Mouse (Mus musculus) CH12.LX (cell line): ENCODE data around the gene Slc17a8. TPM values are rescaled to one million over a fixed set of nuclear protein-coding genes. Genes with fewer than 3 reads are reported as not detected.

Experiments
- DNase-seq: peaks from one replicate; pipeline ENCODE4 v3.0.0-alpha.2; 2013; ENCODE audit errors: extremely low read depth
- H3K27ac ChIP-seq: 2 replicates; pipeline ENCODE4 v1.5.1; 2012; ENCODE audit warnings: low read depth, mild to moderate bottlenecking, control low read depth, moderate library complexity; ENCODE audit not compliant: insufficient read depth
- H3K27me3 ChIP-seq: replicated peaks from 2 replicates; pipeline ENCODE3; 2012; ENCODE audit warnings: inconsistent platforms
- H3K36me3 ChIP-seq, 2 experiments: replicated peaks in 1 of 2; 2 replicates each; pipeline versions ENCODE3 to v1.6.1; 2012; ENCODE audit warnings: inconsistent platforms in 1 of 2, low read length in 1 of 2, mild to moderate bottlenecking in 1 of 2, mixed read lengths in 1 of 2, moderate library complexity in 1 of 2; ENCODE audit not compliant: control insufficient read depth in 1 of 2, insufficient read depth in 1 of 2
- H3K4me1 ChIP-seq, 2 experiments: 2 replicates each; pipeline ENCODE4 v1.6.1; 2012; ENCODE audit warnings: inconsistent platforms in 1 of 2, moderate library complexity in 1 of 2; ENCODE audit not compliant: insufficient read depth in 2 of 2, control insufficient read depth in 1 of 2
- H3K4me2 ChIP-seq: 2 replicates; pipeline ENCODE4 v1.6.1; 2012; ENCODE audit warnings: low read depth, mild to moderate bottlenecking, control low read depth; ENCODE audit not compliant: poor library complexity, insufficient read depth, severe bottlenecking
- H3K4me3 ChIP-seq, 3 experiments: fragments of 150-350 bp in 1 of 3; sonication (generic) in 1 of 3; replicated peaks in 1 of 3; 2 replicates each; pipeline versions ENCODE3 to v1.5.1; 2011 to 2012; ENCODE audit warnings: low read depth in 2 of 3, low read length in 2 of 3, mild to moderate bottlenecking in 2 of 3, moderate library complexity in 2 of 3, control low read depth in 1 of 3, improper control_type of control experiment in 1 of 3, inconsistent platforms in 1 of 3, mixed read lengths in 1 of 3; ENCODE audit not compliant: poor library complexity in 1 of 3
- H3K79me2 ChIP-seq: replicated peaks from 2 replicates; pipeline ENCODE4 v1.6.1; 2012; ENCODE audit warnings: mild to moderate bottlenecking, moderate library complexity; ENCODE audit not compliant: control insufficient read depth, poor library complexity, insufficient read depth, severe bottlenecking; ENCODE audit errors: extremely low read depth
- H3K9ac ChIP-seq: 2 replicates; pipeline ENCODE4 v1.6.1; 2012; ENCODE audit warnings: low read depth, mild to moderate bottlenecking, control low read depth, moderate library complexity; ENCODE audit not compliant: insufficient read depth
- H3K9me3 ChIP-seq: replicated peaks from 2 replicates; pipeline ENCODE3; 2012; ENCODE audit warnings: low read length, inconsistent platforms, mixed read lengths
- CHD2 ChIP-seq: IDR thresholded peaks from 2 replicates; pipeline ENCODE4 v1.6.1; 2011; ENCODE audit warnings: low read length, improper control_type of control experiment
- E2F4 ChIP-seq: IDR thresholded peaks from 2 replicates; pipeline ENCODE4 v1.6.1; 2011; ENCODE audit warnings: low read depth, low read length, improper control_type of control experiment; ENCODE audit not compliant: insufficient replicate concordance
- EP300 ChIP-seq: IDR thresholded peaks from 2 replicates; pipeline ENCODE4 v1.6.1; 2011; ENCODE audit warnings: low read length, improper control_type of control experiment
- HCFC1 ChIP-seq: IDR thresholded peaks from 2 replicates; pipeline ENCODE4 v1.6.1; 2012; ENCODE audit warnings: low read depth, mild to moderate bottlenecking, inconsistent platforms, low read length, improper control_type of control experiment
- JUND ChIP-seq: conservative IDR thresholded peaks from 2 replicates; pipeline ENCODE4 v1.6.1; 2011; ENCODE audit warnings: low read depth, low read length, improper control_type of control experiment
- MAFK ChIP-seq: IDR thresholded peaks from 2 replicates; pipeline ENCODE4 v1.6.1; 2011; ENCODE audit warnings: low read length, improper control_type of control experiment; ENCODE audit not compliant: insufficient replicate concordance
- MAX ChIP-seq: IDR thresholded peaks from 2 replicates; pipeline ENCODE4 v1.6.1; 2011; ENCODE audit warnings: low read length, improper control_type of control experiment
- MAZ ChIP-seq: IDR thresholded peaks from 2 replicates; pipeline ENCODE4 v1.6.1; 2012; ENCODE audit warnings: low read depth, mild to moderate bottlenecking, inconsistent platforms, low read length, improper control_type of control experiment, moderate library complexity
- MEF2A ChIP-seq: IDR thresholded peaks from 2 replicates; pipeline ENCODE4 v1.6.1; 2014; ENCODE audit warnings: low read depth, mild to moderate bottlenecking, inconsistent platforms, low read length, improper control_type of control experiment, borderline replicate concordance
- MXI1 ChIP-seq: IDR thresholded peaks from 2 replicates; pipeline ENCODE4 v1.6.1; 2011; ENCODE audit warnings: mild to moderate bottlenecking, low read depth, low read length, improper control_type of control experiment
- MYC ChIP-seq: IDR thresholded peaks from 2 replicates; pipeline ENCODE4 v1.6.1; 2011; ENCODE audit warnings: low read depth, mild to moderate bottlenecking, improper control_type of control experiment, low read length
- NELFE ChIP-seq: IDR thresholded peaks from 2 replicates; pipeline ENCODE4 v1.6.1; 2011; ENCODE audit warnings: low read depth, low read length, improper control_type of control experiment
- PAX5 ChIP-seq: IDR thresholded peaks from 2 replicates; pipeline ENCODE4 v1.6.1; 2012; ENCODE audit warnings: low read length, inconsistent platforms, mixed read lengths
- RCOR1 ChIP-seq: conservative IDR thresholded peaks from 2 replicates; pipeline ENCODE4 v1.6.1; 2012; ENCODE audit warnings: low read depth, mild to moderate bottlenecking, inconsistent platforms, low read length, improper control_type of control experiment
- SMC3 ChIP-seq: IDR thresholded peaks from 2 replicates; pipeline ENCODE4 v1.6.1; 2011; ENCODE audit warnings: low read depth, low read length, improper control_type of control experiment
- TBP ChIP-seq: conservative IDR thresholded peaks from 2 replicates; pipeline ENCODE4 v1.6.1; 2011; ENCODE audit warnings: low read depth, low read length, improper control_type of control experiment
- UBTF ChIP-seq: IDR thresholded peaks from 2 replicates; pipeline ENCODE4 v1.6.1; 2012; ENCODE audit warnings: low read depth, mild to moderate bottlenecking, inconsistent platforms, low read length, improper control_type of control experiment, moderate library complexity
- USF1 ChIP-seq: IDR thresholded peaks from 2 replicates; pipeline ENCODE4 v1.6.1; 2014; ENCODE audit warnings: low read depth, mild to moderate bottlenecking, inconsistent platforms, low read length, improper control_type of control experiment
- USF2 ChIP-seq: conservative IDR thresholded peaks from 2 replicates; pipeline ENCODE4 v1.6.1; 2011; ENCODE audit warnings: low read depth, low read length, improper control_type of control experiment
- ZC3H11A ChIP-seq: IDR thresholded peaks from 2 replicates; pipeline ENCODE4 v1.6.1; 2012; ENCODE audit warnings: low read depth, mild to moderate bottlenecking, inconsistent platforms, low read length, improper control_type of control experiment
- dilution Hi-C: fragments of 300-500 bp; cut with MboI; formaldehyde crosslinking; loops from 2 replicates; pipeline ENCODE4 v1.14.3; 2020; ENCODE audit warnings: low sequenced_read_pairs; ENCODE audit not compliant: extremely low pct_unique_long_range_greater_than_20kb, extremely low pct_ligation_motif_present
- in situ Hi-C: fragments of 300-500 bp; cut with MboI; formaldehyde crosslinking; loops from 3 replicates; pipeline ENCODE4 v1.14.3; 2019; ENCODE audit warnings: low sequenced_read_pairs, low pct_ligation_motif_present, low pct_unique_long_range_greater_than_20kb, mixed read lengths
- polyA plus RNA-seq: library from polyadenylated mRNA; unstranded; fragments of >175 nt; gene quantifications from 2 replicates; pipeline ENCODE4 v1.2.1, GENCODE M21; 2012; ENCODE audit warnings: low read depth; ENCODE audit not compliant: insufficient read length
- total RNA-seq, 2 experiments: library from RNA; depleted of rRNA; stranded (reverse); fragments of 300-350 nt in 1 of 2; fragments of >200 nt in 1 of 2; gene quantifications; 2 replicates each; pipeline ENCODE4 v1.2.3; 2012 to 2014

Slc17a8 gene
- total and polyA plus RNA-seq, 3 experiments: not detected

DNA sequence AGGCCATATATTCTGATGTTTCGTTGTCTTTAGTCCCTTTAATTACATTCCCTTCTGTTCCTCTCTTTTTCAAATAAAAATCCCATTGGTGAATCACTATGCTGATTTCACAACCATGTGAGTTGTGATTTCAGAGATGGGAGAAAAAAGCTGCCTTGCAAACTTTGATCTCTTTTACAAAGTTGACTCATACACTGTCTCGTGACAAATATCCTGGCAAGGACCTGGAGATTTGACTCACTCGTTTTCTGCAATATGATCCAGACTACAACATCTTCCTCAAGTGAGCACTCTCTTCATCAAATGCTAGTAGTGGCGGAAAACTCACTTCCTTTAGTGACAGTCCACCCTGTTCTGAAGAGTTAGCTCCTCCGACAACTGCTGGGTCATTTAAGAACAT is 21.7 kb downstream of the Slc17a8 start:
- TF ChIP-seq SMC3 (no peak), CHD2 (no peak), PAX5 (no peak), E2F4 (no peak), HCFC1 (no peak), EP300 (no peak), MYC (no peak), MAFK (no peak), MEF2A (no peak), TBP (no peak), JUND (no peak), UBTF (no peak)
- TF ChIP-seq, all 38 proteins: peak for 0
- dilution Hi-C loops (no loop called here), in situ Hi-C loops (no loop called here)
- Histone ChIP-seq H3K36me3 (no peaks in the 10 kb centered on the region), H3K4me2 (no peak overlapping the region), H3K27me3 (no peaks in the 10 kb centered on the region), H3K4me1 (peaks cover 2 to 7% of the 10 kb centered on the region in 2 experiments; a peak in 2 of 4 replicates), H3K79me2 (no peaks in the 10 kb centered on the region), H3K4me3 (no peak overlapping the region), H3K9me3 (no peaks in the 10 kb centered on the region), H3K27ac (no peak overlapping the region), H3K9ac (no peak overlapping the region)
- no peak for DNase-seq

GRCm38 (mm10) chr10:89597275-89597674 is 23.8 kb downstream of the Slc17a8 start:
- in situ Hi-C loops: no loop called here
- dilution Hi-C loops: no loop called here
- no peak overlapping the region for H3K4me3 ChIP-seq
- H3K27me3 ChIP-seq: no peaks in the 10 kb centered on the region
- no peak for TF ChIP-seq SMC3
- no peak for TF ChIP-seq TBP
- no peak for TF ChIP-seq MAX
- H3K27ac ChIP-seq: no peak overlapping the region
- H3K36me3 ChIP-seq: no peaks in the 10 kb centered on the region
- H3K4me2 ChIP-seq: no peak overlapping the region
- H3K79me2 ChIP-seq: no peaks in the 10 kb centered on the region
- H3K9me3 ChIP-seq: no peaks in the 10 kb centered on the region
- H3K9ac ChIP-seq: no peak overlapping the region
- peaks cover 2 to 7% of the 10 kb centered on the region in 2 experiments; a peak in 2 of 4 replicates for H3K4me1 ChIP-seq
- DNase-seq: no peak

- H3K9ac ChIP-seq: no peak overlapping the region
- TF ChIP-seq MAFK (no peak), E2F4 (no peak), MAZ (no peak), RCOR1 (no peak), MEF2A (no peak), USF2 (no peak), ZC3H11A (no peak), MXI1 (no peak), USF1 (no peak), NELFE (no peak), MYC (no peak)
- no peaks in the 10 kb centered on the region for H3K36me3 ChIP-seq
- H3K4me2 ChIP-seq: no peak overlapping the region
- H3K27ac ChIP-seq: no peak overlapping the region
- dilution Hi-C loops (no loop called here), in situ Hi-C loops (no loop called here)
- no peaks in the 10 kb centered on the region for H3K79me2 ChIP-seq
- H3K4me1 ChIP-seq: peaks cover 2 to 7% of the 10 kb centered on the region in 2 experiments; a peak in 2 of 4 replicates
- no peaks in the 10 kb centered on the region for H3K27me3 ChIP-seq
- no peaks in the 10 kb centered on the region for H3K9me3 ChIP-seq
- no peak overlapping the region for H3K4me3 ChIP-seq
- no peak for DNase-seq
Observed at GRCm38 (mm10) chr10:89595935-89596334, 25.1 kb downstream of the Slc17a8 start.
